Mouse (Mus musculus): Measurements from ENCODE around the gene Pkmyt1. TPM values are rescaled to one million over a fixed set of nuclear protein-coding genes. Genes with fewer than 3 reads are reported as not detected.

Gene Pkmyt1
- polyA plus RNA-seq, 1 experiment = 11.5 TPM

DNA sequence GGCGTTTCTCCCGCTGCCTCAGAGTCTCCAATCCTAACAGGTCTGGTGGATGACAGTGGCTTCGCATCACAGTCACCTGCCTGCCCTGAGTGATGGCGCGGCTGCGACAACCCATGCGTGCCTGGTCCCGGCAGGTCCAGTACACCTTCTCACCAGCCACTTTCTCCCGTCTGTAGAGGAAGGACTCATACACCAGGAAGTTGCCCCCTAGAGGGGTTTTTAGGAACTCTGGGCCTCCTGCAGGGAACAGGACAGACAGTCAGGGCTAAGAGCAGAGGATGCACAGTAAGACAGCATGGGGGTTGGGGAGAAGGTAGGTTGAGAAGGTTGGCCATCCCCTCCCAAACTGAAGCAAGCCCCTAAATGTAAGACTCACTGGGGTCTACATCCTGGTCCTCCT is 34.1 kb downstream of the Pkmyt1 start:
- TF ChIP-seq TCF12 (IDR thresholded peaks at IDR 0.05; ENCODE audit: insufficient read depth, poor library complexity, severe bottlenecking) = no peak
- no peak for TF ChIP-seq MAX (IDR thresholded peaks at IDR 0.05; ENCODE audit: low read depth)
- TF ChIP-seq USF1 (IDR thresholded peaks at IDR 0.05; ENCODE audit: low read depth) = no peak
- TF ChIP-seq MYOD1 (IDR thresholded peaks at IDR 0.05; ENCODE audit: control insufficient read depth in 1 of 3, insufficient read length in 2 of 3, low read depth in 2 of 3) = no peak
- no peak for TF ChIP-seq SRF (IDR thresholded peaks at IDR 0.05; ENCODE audit: control insufficient read depth, insufficient read length, low read depth)
- no peak for TF ChIP-seq TCF3 (IDR thresholded peaks at IDR 0.05; ENCODE audit: insufficient read length, low read depth)
- TF ChIP-seq POLR2A (IDR thresholded peaks at IDR 0.05; ENCODE audit: insufficient read length, low read depth) = no peak
- no peak for TF ChIP-seq E2F4 (IDR thresholded peaks at IDR 0.05; ENCODE audit: insufficient read depth)
- no peak for TF ChIP-seq POLR2AphosphoS2 (IDR thresholded peaks at IDR 0.05; ENCODE audit: insufficient read length, low read depth)
- TF ChIP-seq CEBPB (IDR thresholded peaks at IDR 0.05; ENCODE audit: insufficient read depth, poor library complexity, severe bottlenecking) = no peak
- TF ChIP-seq MYOG (IDR thresholded peaks at IDR 0.05; ENCODE audit: control insufficient read depth in 1 of 3, insufficient read depth in 1 of 3, insufficient read length in 2 of 3, low read depth in 2 of 3) = no peak
- no peak for TF ChIP-seq REST (IDR thresholded peaks at IDR 0.05; ENCODE audit: insufficient read depth, insufficient read length)
- Histone ChIP-seq H3K27me3 (ENCODE audit: control insufficient read depth, insufficient read depth, insufficient read length) (no peaks in the 10 kb centered on the region), H3K79me2 (ENCODE audit: control insufficient read depth, insufficient read depth) (no peaks in the 10 kb centered on the region), H3ac (ENCODE audit: control insufficient read depth, insufficient read length) (no peak overlapping the region), H3K36me3 (ENCODE audit: control insufficient read depth, insufficient read depth) (peaks cover 11% of the 10 kb centered on the region), H3K4me3 (no peak overlapping the region), H3K4me2 (ENCODE audit: low read depth) (no peak overlapping the region)

DNA sequence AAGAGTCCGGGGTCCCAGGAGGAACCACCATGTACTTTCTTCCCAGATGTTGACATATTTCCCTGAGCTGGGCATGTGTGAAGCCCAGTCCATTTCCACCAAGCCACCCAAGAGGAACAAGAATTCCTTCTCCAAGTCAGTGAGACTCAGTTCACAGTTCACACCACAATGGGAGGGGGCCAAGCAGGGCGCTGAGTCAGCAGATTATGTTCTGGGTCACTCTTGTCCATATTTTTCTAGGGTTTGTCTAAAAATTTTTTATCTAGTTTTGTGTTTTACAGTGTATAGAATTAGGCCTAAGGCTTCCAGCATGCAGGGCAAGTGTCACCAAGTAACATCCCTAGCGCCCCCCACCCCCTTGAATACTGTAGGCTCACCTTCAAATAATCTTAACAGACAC is 35.0 kb downstream of the Pkmyt1 start:
- Histone ChIP-seq H3K4me3 (no peak overlapping the region), H3K27me3 (ENCODE audit: control insufficient read depth, insufficient read depth, insufficient read length) (no peaks in the 10 kb centered on the region), H3K36me3 (ENCODE audit: control insufficient read depth, insufficient read depth) (peaks cover 8% of the 10 kb centered on the region), H3K79me2 (ENCODE audit: control insufficient read depth, insufficient read depth) (no peaks in the 10 kb centered on the region), H3K4me2 (ENCODE audit: low read depth) (no peak overlapping the region), H3ac (ENCODE audit: control insufficient read depth, insufficient read length) (no peak overlapping the region)
- TF ChIP-seq TCF12 (IDR thresholded peaks at IDR 0.05; ENCODE audit: insufficient read depth, poor library complexity, severe bottlenecking) (no peak), MAX (IDR thresholded peaks at IDR 0.05; ENCODE audit: low read depth) (no peak), MYOD1 (IDR thresholded peaks at IDR 0.05; ENCODE audit: control insufficient read depth in 1 of 3, insufficient read length in 2 of 3, low read depth in 2 of 3) (no peak), POLR2A (IDR thresholded peaks at IDR 0.05; ENCODE audit: insufficient read length, low read depth) (no peak), E2F4 (IDR thresholded peaks at IDR 0.05; ENCODE audit: insufficient read depth) (no peak)

- no peaks in the 10 kb centered on the region for H3K27me3 ChIP-seq (ENCODE audit: control insufficient read depth, insufficient read depth, insufficient read length)
- H3K4me2 ChIP-seq (ENCODE audit: low read depth) = no peak overlapping the region
- no peak for TF ChIP-seq SRF (IDR thresholded peaks at IDR 0.05; ENCODE audit: control insufficient read depth, insufficient read length, low read depth)
- TF ChIP-seq CEBPB (IDR thresholded peaks at IDR 0.05; ENCODE audit: insufficient read depth, poor library complexity, severe bottlenecking) = no peak
- H3ac ChIP-seq (ENCODE audit: control insufficient read depth, insufficient read length) = no peak overlapping the region
- H3K36me3 ChIP-seq (ENCODE audit: control insufficient read depth, insufficient read depth) = peaks cover 3% of the 10 kb centered on the region
- no peak overlapping the region for H3K4me3 ChIP-seq
- H3K79me2 ChIP-seq (ENCODE audit: control insufficient read depth, insufficient read depth) = no peaks in the 10 kb centered on the region
These were observed 36.8 kb downstream of the Pkmyt1 start for GRCm38 (mm10) chr17:23762976-23763375.

DNA sequence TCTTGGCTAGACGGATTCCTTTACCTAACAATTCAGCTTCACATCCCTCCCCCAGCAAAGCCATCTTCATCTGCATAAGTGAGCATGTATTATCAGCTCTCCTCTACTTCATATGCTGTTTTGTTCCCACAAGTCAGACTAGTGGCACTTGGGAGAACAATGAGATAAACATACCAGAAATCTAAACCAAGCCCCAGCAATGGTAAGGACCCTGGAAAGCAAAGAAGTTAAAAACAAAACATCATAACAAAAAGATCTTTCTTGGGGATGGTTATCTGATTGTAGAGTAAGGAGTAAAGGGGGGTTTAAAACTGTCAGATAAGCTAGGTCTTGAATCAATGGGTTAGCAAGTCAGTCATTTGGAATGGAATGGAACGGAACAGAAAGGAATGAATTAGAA is 44.4 kb downstream of the Pkmyt1 start:
- H3K36me3 ChIP-seq (ENCODE audit: control insufficient read depth, insufficient read depth) = no peaks in the 10 kb centered on the region
- H3K27me3 ChIP-seq (ENCODE audit: control insufficient read depth, insufficient read depth, insufficient read length) = no peaks in the 10 kb centered on the region
- H3ac ChIP-seq (ENCODE audit: control insufficient read depth, insufficient read length) = no peak overlapping the region
- peak overlapping the region; percentile 40 for H3K4me3 ChIP-seq
- TF ChIP-seq E2F4 (IDR thresholded peaks at IDR 0.05; ENCODE audit: insufficient read depth) = no peak
- TF ChIP-seq SRF (IDR thresholded peaks at IDR 0.05; ENCODE audit: control insufficient read depth, insufficient read length, low read depth) = no peak
- no peak for TF ChIP-seq TCF12 (IDR thresholded peaks at IDR 0.05; ENCODE audit: insufficient read depth, poor library complexity, severe bottlenecking)
- TF ChIP-seq USF1 (IDR thresholded peaks at IDR 0.05; ENCODE audit: low read depth) = no peak
- TF ChIP-seq MAX (IDR thresholded peaks at IDR 0.05; ENCODE audit: low read depth) = no peak
- TF ChIP-seq MYOD1 (IDR thresholded peaks at IDR 0.05; ENCODE audit: control insufficient read depth in 1 of 3, insufficient read length in 2 of 3, low read depth in 2 of 3) = no peak
- no peak for TF ChIP-seq MYOG (IDR thresholded peaks at IDR 0.05; ENCODE audit: control insufficient read depth in 1 of 3, insufficient read depth in 1 of 3, insufficient read length in 2 of 3, low read depth in 2 of 3)
- H3K79me2 ChIP-seq (ENCODE audit: control insufficient read depth, insufficient read depth) = peaks cover 12% of the 10 kb centered on the region
- H3K4me2 ChIP-seq (ENCODE audit: low read depth) = peak overlapping the region; percentile 72

- no peak for TF ChIP-seq MYOD1 (IDR thresholded peaks at IDR 0.05; ENCODE audit: control insufficient read depth in 1 of 3, insufficient read length in 2 of 3, low read depth in 2 of 3)
- TF ChIP-seq MYOG (IDR thresholded peaks at IDR 0.05; ENCODE audit: control insufficient read depth in 1 of 3, insufficient read depth in 1 of 3, insufficient read length in 2 of 3, low read depth in 2 of 3) = peak in 1 of 3 experiments; percentile 0
These were observed 44.8 kb downstream of the Pkmyt1 start for GRCm38 (mm10) chr17:23770896-23771283.

More at GRCm38 (mm10) chr17:23770896-23771283, 44.8 kb downstream of the Pkmyt1 start:
- H3K4me3 ChIP-seq = peak overlapping the region; percentile 40
- H3K79me2 ChIP-seq (ENCODE audit: control insufficient read depth, insufficient read depth) = peaks cover 12% of the 10 kb centered on the region
- no peaks in the 10 kb centered on the region for H3K27me3 ChIP-seq (ENCODE audit: control insufficient read depth, insufficient read depth, insufficient read length)
- peak overlapping the region; percentile 34 for H3ac ChIP-seq (ENCODE audit: control insufficient read depth, insufficient read length)
- H3K4me2 ChIP-seq (ENCODE audit: low read depth) = peak overlapping the region; percentile 72
- no peaks in the 10 kb centered on the region for H3K36me3 ChIP-seq (ENCODE audit: control insufficient read depth, insufficient read depth)

Data from myocyte (in vitro differentiated cells).